Comparison of ENCODE assay signal across 8 mouse cellular contexts in genomic region chr10:19208101-19208722, GRCm38 (mm10).
DNase-seq lines count a peak whose midpoint lies in the region; ATAC-seq and TF ChIP-seq lines count a peak whose summit lies in the region.
"Had no signal": no experiment of that assay in that cellular context is flagged by ENCODE, and none has a peak within 500 bp of the region (broad histone marks: within the 10 kb centered on the region; RNA-seq: fewer than 3 reads in every experiment).

No protein-coding gene starts in this region.

- no peaks in the 10 kb centered on the region for H3K36me3 ChIP-seq in hindbrain, embryonic 12.5 days
- H3K36me3 ChIP-seq in midbrain, postnatal 0 days (ENCODE audit: insufficient read depth, low read length): no peaks in the 10 kb centered on the region
- no peaks in the 10 kb centered on the region for H3K36me3 ChIP-seq in intestine, embryonic 15.5 days
- H3K36me3 ChIP-seq in thymus, adult 2 months (ENCODE audit: control insufficient read depth, insufficient read depth, low read length): no peaks in the 10 kb centered on the region

- H3K9me3 ChIP-seq in hindbrain, embryonic 12.5 days (replicated peaks): no peaks in the 10 kb centered on the region
- no peaks in the 10 kb centered on the region for H3K9me3 ChIP-seq in midbrain, postnatal 0 days (ENCODE audit: low read length)
- H3K9me3 ChIP-seq in intestine, embryonic 15.5 days: no peaks in the 10 kb centered on the region

- WGBS in hindbrain, embryonic 12.5 days: 7% methylated on average over 12 of the region's 12 CpGs
- WGBS in midbrain, postnatal 0 days: 6% methylated on average over 12 of the region's 12 CpGs
- 31% methylated on average over 12 of the region's 12 CpGs for WGBS in intestine, embryonic 15.5 days
- 92% methylated on average over 12 of the region's 12 CpGs for WGBS in thymus, adult 2 months

- 0 out of 2 replicates have a peak, but pooled peaks cover 2% of the 10 kb centered on the region for H3K4me1 ChIP-seq in hindbrain, embryonic 12.5 days
- H3K4me1 ChIP-seq in midbrain, postnatal 0 days (ENCODE audit: insufficient read depth, low read length): no peaks in the 10 kb centered on the region
- H3K4me1 ChIP-seq in intestine, embryonic 15.5 days (replicated peaks): no peaks in the 10 kb centered on the region
- H3K4me1 ChIP-seq in thymus, adult 2 months (replicated peaks; ENCODE audit: control insufficient read depth, insufficient read depth, low read length): no peaks in the 10 kb centered on the region; the same call in 1 of the 2 replicates

- peak; percentile 99 for DNase-seq in R1 (ENCODE audit: low read depth, low spot score)
- peak; percentile 29 for DNase-seq in embryo, embryonic 11.5 days (ENCODE audit: low read depth, low spot score)
- no peak for DNase-seq in midbrain, postnatal 0 days (ENCODE audit: low spot score)
- DNase-seq in thymus, adult 2 months: no peak
- no peak for DNase-seq in lung, postnatal 10 days

- no peak overlapping the region for H3K27ac ChIP-seq in hindbrain, embryonic 12.5 days
- H3K27ac ChIP-seq in midbrain, postnatal 0 days (ENCODE audit: low read depth, low read length): no peak overlapping the region
- H3K27ac ChIP-seq in intestine, embryonic 15.5 days: no peak overlapping the region
- no peak overlapping the region for H3K27ac ChIP-seq in thymus, adult 2 months (ENCODE audit: control insufficient read depth, insufficient read depth, low read length)
- H3K27ac ChIP-seq: macrophage had no signal

- TF ChIP-seq CTCF in midbrain, postnatal 0 days (IDR thresholded peaks at IDR 0.05): no peak
- TF ChIP-seq CTCF in thymus, adult 2 months (IDR thresholded peaks at IDR 0.05; ENCODE audit: borderline replicate concordance, control insufficient read depth, extremely low read depth, insufficient read depth, low read length, poor library complexity): no peak

- H3K4me2 ChIP-seq in hindbrain, embryonic 12.5 days (replicated peaks): peak overlapping the region; percentile 36
- peak overlapping the region; percentile 37 for H3K4me2 ChIP-seq in midbrain, postnatal 0 days (ENCODE audit: low read depth, low read length, poor library complexity, severe bottlenecking)
- no peak overlapping the region for H3K4me2 ChIP-seq in intestine, embryonic 15.5 days (replicated peaks)

- ATAC-seq in hindbrain, embryonic 12.5 days (ENCODE audit: low FRiP score): peak; percentile 67; the same call in 1 of the 2 replicates
- ATAC-seq in midbrain, postnatal 0 days (ENCODE audit: low FRiP score): no peak
- ATAC-seq in intestine, embryonic 15.5 days: no peak

- H3K9ac ChIP-seq in hindbrain, embryonic 12.5 days: no peak overlapping the region
- H3K9ac ChIP-seq in midbrain, postnatal 0 days (replicated peaks; ENCODE audit: low read length, poor library complexity, severe bottlenecking): no peak overlapping the region
- no peak overlapping the region for H3K9ac ChIP-seq in intestine, embryonic 15.5 days

- H3K4me3 ChIP-seq in hindbrain, embryonic 12.5 days: no peak overlapping the region
- H3K4me3 ChIP-seq in midbrain, postnatal 0 days (ENCODE audit: low read depth, low read length): no peak overlapping the region
- no peak overlapping the region for H3K4me3 ChIP-seq in intestine, embryonic 15.5 days (replicated peaks)
- no peak overlapping the region for H3K4me3 ChIP-seq in thymus, adult 2 months (ENCODE audit: control insufficient read depth, insufficient read depth, low read length)

- no peak for TF ChIP-seq POLR2A in thymus, adult 2 months (IDR thresholded peaks at IDR 0.05; ENCODE audit: control insufficient read depth, extremely low read depth, insufficient read depth, low read length, poor library complexity)

- H3K27me3 ChIP-seq in hindbrain, embryonic 12.5 days: no peaks in the 10 kb centered on the region
- H3K27me3 ChIP-seq in midbrain, postnatal 0 days (ENCODE audit: insufficient read depth, low read length): no peaks in the 10 kb centered on the region
- H3K27me3 ChIP-seq in intestine, embryonic 15.5 days (replicated peaks): no peaks in the 10 kb centered on the region
- no peaks in the 10 kb centered on the region for H3K27me3 ChIP-seq in thymus, adult 2 months (ENCODE audit: control insufficient read depth, insufficient read depth, low read length)

Comparison
In these comparisons a context has a peak if more than half of its experiments do, and no peak if none do; other contexts are left out.
1. DNase-seq: peak in R1 (single experiment) and embryo, embryonic 11.5 days (single experiment); none in midbrain, postnatal 0 days (single experiment), thymus, adult 2 months (single experiment) and lung, postnatal 10 days (single experiment).